Mouse (Mus musculus) spleen, embryonic (tissue): ENCODE measurements around the gene Camta1.

Experiments used
- CTCF ChIA-PET: fragments of 350-600 bp; sonication (Branson Sonifier 250); formaldehyde crosslinking; loops from one replicate; lab custom pipeline; 2022; lab: Charles Lee

Camta1 gene

DNA sequence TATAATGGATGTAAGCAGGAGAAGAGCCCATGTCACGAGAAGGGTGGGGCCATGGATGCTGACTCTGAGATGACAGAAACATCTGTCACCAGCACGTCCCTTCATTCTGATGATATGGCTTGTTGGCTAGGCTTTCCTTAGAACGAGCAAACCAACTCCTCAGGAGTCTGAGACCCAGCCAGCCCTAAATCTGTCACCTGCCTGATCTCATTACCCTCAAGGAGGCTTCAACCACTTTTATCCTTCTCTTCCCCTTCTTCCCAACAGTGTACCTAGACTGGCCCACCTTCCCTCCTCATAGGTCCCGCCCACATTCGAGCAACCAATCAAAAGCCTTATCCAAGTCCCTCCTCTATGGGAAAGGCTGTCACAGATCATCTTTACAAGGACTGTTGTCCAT is 173.5 kb downstream of the Camta1 start:
- CTCF ChIA-PET: no interaction called here

DNA sequence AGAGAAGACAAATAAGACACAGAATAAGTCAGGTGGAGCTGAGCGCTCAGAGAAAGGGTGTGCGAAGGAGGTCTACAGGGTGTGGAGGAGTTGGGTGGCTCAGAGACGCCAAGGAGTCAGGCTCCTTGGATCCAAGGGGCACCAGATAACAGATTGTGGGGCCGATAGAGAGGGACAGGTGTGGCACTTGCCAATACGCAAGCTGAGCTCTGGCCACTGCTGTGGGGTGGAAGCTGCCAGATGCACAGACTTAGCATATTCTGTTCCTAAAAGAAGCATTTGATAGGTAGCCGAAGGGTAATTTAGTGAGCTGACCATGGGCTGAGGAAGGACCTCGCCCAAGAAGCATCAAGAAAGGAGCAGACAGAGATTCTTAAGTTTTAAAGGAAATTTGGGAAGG is 177.1 kb downstream of the Camta1 start:
- CTCF ChIA-PET: no interaction called here

DNA sequence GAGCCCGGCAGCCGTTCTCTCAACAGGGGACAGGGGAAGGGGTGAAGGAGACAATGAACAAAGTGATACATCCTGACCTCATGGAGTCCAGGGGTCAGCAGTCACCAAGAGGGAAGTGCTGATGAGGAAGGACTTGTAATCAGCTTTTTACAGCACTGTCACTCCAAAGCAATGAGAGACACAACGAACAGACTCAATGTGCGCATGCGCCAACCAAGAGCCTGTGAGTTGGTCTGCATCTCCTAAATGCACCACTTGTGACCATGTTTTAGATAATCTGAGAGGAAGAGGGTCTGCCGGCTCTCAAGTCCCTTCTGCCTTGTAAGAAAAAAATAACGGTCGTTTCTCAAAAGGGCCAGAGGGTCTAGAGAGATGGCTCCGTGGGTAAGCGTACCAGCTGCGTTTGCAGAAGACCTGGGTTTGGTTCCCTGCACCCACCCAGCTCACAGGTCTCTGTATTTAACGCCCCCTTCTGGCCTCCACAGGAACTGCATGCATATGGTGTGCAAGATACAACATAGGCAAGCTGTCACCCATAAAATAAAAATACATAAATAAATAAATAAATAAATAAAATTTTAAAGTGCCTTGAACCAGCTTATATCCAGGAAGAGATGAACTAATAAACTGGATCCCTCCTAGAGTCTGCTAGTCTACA is 178.7 kb downstream of the Camta1 start:
- CTCF ChIA-PET: no interaction called here

DNA sequence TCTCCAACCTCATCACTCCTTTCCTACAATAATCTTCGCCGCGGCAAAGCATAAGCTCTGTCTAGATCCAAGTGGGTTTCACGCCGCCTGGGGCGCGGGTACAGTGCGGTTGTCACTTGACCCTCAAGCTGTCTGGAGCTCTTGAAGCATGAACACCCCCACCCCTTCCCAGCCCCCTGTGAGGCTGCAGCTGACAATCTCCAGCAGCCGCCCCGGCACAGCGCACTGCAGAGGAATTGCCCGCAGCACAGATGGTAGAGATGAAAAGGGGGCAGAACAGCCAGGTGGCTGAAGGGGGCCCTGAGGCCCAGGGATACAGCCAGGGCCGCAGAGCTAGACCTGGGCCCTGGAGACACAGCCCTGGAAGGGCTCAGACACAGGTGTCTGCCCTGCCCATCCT is 189.2 kb downstream of the Camta1 start:
- CTCF ChIA-PET: no interaction called here

DNA sequence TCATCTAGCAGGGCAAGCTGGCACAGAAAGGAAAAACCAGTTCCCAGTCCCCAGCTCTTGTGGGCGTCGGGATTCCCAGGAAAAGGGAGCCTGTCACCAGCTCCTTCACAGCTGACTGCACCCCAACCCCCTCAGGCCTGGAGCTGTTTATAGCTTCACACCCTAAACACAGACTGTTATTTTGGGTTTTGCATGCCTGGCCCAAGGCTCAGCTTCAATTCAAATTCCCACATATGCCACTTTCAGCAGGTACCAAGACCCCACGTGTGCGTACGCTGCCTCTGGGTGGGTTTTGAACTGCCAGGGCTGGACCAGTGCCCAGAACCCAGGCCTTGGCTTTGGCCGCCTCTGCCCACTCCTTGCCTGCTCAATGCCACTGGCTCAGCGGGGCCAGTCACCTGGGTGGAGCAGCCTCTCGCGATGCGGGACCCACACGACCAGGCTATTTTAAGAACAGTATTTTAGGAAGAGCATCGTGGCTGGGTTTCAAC is 195.2 kb downstream of the Camta1 start:
- CTCF ChIA-PET: no interaction called here

DNA sequence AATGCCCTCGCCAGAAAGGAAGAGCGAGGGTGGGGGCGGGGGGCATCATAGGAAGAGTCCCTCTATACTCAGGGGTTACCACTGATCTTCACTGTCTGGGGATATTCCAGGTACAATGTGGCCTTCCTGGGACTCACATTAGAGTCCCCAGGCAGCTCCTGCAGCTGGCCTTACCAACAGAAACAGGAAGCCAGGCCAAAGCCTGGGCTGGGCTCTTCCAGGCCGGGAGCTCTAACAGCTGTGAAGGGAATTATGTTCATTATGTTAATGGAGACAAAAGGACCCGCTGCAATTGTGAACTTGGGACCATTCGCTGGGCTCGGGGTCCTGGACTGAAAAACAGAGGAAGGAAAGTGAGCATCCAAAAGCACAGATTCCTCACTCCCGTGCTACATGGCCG is 200.2 kb downstream of the Camta1 start:
- CTCF ChIA-PET: no interaction called here

DNA sequence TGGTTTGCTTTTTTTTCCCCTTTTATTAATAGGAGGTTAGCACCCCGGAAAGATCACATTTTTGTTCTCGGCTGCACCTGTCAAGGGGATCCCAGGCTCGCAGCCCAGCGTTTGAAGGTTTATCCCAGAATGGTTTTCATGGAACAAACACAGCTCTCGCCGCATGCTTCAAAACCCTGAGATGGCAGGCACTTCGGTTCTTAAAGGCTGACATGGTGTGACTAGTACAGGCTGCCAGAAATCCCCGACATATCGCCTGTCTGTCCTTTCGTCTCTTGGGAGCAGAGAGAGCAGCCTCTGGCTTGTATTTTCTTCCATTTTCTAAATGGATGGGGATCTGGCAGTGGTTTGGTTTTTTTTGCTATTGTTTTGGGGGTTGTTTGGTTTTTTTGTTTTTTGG is 205.2 kb downstream of the Camta1 start:
- CTCF ChIA-PET: no interaction called here

DNA sequence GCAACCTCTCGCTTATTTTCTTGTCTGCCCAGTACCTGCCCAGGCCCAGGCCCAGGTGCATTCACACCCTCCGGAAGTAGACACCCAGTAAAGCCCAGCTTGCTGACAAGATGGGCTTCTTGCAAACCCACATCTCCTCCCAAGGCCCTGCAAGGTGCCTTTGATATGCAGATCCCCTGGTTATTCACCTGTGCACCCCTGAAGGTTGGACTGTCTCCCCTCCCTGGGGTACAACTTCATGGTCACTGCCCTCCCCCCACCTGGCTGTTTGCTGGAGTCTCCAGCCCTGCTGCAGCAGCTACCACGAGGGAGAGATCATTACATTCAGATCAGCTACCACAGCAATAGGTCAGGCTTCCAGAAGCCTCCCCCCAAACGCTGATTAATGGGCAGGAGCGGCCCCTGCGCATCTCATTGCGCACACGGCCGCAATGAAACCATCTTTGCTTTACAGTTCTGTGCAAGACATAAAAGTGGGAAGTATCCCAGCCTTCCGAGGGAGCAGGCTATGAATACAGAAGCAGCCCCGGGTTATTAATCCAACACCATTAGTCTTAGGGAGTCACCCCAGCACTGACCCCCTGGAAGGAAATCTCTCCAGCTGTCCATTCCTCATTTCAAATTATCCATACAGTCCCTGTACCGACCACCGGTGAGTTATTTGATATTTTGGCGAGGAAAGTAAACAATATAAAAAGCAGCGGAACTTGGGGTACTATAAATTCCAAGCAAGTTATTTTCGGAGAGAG is 205.9 kb downstream of the Camta1 start:
- CTCF ChIA-PET: no interaction called here

DNA sequence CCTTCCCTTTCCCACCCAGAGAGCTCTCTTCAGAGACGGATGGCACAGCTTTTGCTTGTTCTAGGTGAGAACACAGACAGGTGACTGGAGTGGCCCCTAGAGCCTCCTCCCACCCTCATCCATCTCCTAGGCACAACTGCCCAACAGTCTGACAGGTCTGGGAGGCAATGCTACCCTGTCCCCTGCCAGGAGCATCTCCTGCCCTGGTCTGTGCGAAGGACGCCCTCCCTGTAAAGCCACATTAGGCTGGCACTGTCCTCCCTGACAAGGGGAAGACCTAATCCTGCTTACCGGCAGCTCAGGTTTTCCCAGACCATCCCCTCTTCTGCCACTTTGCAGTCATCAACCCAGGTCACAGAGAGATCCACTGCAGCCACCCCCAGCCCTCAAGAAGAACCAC is 206.4 kb downstream of the Camta1 start:
- CTCF ChIA-PET: no interaction called here

DNA sequence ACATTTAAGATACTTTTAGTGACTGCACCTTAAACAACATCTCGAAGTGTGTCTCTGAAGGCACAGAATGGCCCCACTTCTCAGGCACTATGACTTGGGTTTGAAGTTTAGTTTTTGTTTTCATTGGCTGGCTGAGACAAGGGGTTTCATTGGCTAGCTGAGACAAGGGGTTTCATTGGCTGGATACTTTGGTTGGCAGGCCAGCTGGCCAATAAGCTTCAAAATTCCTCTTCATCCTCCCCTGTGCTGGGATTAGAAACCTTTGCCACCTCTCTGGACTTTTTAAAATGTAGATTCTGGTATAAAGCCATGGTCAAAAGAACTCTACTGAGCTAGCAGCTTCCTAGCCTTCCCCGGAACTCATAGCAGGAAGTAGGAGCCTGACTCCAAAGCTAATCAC is 219.3 kb downstream of the Camta1 start:
- CTCF ChIA-PET: no interaction called here

DNA sequence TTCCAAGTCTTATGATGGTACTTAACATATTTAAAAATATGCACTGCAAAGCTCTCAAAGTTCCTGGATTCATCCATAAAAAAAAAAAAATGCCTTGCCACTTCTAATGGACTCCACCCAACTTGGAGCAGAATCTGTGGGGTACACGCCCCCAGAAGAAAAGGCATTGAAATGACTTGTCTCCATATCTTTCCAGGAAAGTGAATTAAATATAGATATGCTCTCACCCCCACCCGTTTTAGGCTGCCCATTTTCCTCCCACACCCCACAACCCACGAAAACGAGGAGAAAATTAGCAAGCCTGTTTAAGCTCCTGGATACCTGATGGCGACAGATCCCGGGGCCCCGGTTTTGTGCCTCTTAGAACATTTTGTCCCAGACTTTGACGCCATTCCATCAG is 220.7 kb downstream of the Camta1 start:
- CTCF ChIA-PET: no interaction called here

DNA sequence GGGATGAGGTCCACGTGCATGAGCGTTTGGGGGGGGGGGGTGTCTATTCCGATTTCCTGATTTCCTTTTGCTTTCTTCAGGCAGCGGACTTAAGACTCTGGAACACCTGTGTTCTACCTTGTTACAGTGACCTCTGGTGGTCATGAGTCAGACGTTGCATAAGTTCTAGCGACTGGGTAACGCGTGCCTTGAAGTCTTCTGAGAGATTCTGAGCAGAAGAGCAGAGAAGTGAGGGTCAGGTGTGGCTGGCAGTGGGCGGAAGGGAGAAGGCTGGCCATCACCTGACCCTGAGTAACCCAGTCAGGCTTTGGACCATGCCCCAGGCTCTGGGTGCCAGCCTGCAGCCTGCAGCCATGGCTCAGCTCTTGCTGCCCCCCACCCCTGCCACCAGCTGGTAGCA is 222.7 kb downstream of the Camta1 start:
- CTCF ChIA-PET: no interaction called here

DNA sequence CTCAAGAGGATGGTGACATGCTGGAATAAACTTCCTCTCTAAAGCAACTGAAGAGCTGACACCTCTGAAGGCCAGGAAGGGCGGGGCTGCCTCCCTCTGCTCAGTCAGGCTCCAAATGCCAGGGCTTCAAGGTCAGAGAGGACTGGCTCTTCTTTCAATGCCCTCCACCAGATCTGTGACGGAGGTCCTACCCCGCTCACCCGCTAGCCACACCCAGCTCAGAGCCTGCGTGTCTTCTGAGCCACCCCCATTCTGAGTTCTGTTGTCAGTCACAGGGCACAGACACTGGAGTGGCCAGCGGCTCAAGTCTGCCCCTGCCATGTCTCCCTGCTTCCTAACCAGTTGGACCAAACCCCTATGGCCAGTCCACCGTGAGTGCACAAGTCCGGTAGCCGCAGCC is 224.3 kb downstream of the Camta1 start:
- CTCF ChIA-PET: no interaction called here

DNA sequence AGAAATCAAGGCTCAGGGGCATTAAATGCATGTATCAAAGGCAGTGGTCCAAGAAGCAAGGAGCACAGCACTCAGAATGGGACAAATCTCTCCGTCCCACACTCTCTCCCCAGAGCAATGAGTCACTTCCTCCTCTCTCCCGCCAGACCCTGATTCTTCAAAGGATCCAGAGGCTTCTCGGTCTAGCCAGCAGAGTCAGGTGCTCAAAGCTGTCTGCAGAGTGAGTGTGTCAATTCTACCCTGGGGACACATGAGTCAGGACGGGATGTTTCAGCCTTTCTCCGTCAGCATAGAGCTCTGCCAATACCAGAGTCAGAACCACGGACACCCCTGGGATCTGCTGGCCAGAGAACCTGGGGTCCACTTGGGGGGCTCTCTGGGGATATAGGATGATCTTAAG is 226.9 kb downstream of the Camta1 start:
- CTCF ChIA-PET: no interaction called here

DNA sequence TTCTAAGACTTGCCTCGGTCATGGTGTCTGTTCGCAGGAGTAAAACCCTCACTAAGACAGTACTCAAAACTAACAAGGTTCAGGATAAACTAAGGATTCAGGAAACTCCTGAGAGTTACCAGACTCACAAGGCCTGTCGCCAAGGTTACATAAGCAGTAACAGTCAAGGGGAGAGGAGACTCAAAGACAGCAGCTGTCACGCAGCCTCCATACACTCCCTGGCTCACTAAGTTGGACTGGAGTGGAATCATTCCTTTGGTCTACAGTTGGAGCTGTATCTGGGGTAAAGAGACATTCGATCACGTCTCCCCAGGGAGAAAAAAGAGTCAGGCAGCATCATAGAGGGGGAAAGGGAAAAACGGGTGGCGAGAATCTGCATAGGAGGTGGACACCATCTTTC is 227.9 kb downstream of the Camta1 start:
- CTCF ChIA-PET: no interaction called here

DNA sequence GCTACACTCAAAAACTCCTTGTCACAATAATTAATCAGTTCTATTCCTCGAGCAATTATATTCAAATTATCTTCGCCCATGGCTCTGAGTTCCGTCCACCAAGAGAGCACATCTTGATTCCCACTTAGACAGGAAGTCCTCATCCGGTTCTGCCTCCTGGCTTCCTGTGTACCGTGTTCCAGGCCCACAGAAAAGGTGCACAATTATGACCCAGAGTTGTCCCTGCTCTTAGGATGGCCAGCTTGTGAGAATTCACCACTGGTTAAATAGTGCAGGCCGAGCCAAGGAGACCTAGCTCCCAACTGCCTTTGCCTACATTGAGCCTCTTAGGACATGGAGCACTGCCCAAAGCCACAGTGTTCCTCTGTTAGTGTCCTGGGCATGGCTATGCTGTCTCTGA is 229.4 kb downstream of the Camta1 start:
- CTCF ChIA-PET: no interaction called here

DNA sequence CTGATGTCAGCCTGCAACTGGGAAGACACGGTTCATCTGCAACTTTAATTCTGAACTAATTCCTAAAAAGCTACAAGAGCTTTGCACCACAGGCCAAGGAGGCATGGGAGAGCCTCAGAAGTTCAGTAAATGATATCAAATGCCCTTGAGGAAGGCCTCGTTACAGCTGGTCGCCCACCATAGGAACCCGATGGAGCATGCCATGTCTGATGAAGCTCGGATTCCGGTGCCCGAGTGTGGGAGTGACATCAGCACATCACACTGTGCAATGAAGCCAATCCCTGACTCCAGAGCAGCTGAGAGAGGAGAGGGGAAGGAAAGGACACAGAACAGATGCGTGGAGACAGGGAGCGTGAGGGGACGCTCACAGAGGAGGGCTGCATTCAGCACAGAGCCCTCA is 231.0 kb downstream of the Camta1 start:
- CTCF ChIA-PET: no interaction called here

DNA sequence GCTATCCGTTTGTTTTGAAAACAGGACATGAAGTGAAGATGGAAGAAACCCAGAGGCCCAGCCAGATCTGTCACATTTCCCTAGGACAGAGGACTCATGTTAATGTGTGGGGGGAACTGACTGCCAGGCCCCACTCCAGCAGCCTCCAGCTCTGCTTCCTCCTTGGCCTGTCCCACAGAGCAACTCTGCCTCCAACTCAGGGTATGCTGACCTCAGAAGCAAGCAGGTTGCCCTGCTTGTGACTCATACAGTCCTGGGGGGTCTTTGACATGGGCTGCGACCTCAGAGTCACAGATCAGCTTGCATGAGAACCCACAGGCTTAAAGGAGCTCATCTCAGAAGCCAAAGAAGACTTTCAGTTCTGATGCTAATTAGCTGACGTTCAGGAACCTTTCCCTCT is 231.4 kb downstream of the Camta1 start:
- CTCF ChIA-PET: no interaction called here

DNA sequence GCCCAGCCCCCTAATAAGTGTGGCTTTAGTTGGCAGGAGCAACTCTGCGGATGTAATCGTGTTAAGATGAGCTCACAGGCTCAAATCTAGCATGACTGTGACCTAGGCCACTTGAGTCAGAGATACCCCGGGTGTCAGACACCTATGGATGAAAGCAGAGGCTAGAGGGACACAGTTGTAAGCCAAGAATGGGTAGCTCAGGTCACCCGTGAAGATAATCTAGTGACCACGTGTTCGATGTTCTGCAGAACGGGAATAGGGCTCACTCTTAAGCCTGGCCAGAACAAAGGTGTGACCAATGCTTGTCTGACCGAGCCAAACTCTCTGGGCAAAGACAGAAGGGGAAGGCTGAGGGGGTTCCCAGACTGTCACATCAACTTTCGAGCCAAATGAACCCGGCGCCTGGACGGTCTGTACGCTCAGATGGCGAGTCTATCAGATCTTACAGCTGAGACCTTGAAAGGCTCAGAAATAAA is 242.1 kb downstream of the Camta1 start:
- CTCF ChIA-PET: no interaction called here

DNA sequence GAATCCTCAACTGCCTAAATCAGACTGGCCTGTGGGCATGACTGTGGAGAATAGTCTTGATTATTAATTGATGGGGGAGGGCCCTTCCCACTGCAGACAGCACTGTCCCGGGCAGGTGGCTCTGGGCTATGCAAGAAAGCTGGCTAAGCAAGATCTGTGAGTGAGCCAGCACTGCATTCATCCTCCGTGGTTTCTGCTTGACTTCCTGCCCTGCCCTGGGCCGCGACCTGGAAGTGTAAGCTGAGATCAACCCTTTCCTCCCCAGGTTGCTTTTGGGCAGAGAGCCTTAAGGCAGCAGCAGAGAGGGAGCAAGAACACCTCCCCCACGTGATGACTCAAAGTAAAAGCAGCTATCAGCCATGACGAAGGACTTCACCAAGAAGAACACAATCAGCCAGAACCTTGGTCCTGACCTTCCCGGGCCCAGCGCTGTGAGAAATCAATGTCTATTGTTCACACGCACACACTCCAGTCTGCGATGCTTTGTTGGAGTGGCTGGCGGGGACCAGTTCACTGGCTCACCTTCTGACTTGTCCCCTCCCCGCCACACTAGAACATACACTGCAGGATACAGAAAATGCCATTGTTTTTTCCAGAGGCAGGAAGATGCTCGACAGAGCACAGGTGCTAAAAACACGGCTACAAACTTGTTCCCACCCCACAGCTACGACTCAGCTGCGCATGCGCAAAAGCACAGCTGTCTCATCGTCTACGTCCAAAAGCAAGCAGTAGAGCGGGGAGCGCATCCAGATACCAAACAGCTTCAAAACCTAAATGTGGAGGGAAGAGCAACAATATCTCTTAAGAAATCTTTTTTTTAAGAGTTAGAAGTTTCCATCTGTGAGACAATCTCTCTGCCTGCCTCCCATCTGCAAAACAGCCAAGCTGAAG is 243.0 kb downstream of the Camta1 start:
- CTCF ChIA-PET: no interaction called here

DNA sequence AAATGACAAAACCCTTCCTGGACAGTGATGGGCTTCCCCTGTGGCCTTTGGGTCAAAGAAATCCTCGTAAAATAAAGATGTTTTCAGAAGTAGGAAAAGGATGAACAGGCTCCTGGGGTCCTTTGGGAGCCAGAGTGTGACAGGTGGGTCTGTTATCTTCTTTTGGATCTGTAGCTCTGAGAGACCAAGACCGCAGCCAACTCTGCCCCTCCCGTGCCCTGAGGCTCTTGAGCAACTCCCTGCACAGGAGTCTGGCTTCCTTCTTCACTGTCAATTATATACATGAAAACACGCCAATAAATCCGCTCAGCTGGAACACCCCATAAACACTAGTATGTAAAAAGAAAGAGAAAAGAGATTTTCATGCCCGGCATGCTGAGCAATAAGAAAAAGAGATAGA is 250.1 kb downstream of the Camta1 start:
- CTCF ChIA-PET: no interaction called here

DNA sequence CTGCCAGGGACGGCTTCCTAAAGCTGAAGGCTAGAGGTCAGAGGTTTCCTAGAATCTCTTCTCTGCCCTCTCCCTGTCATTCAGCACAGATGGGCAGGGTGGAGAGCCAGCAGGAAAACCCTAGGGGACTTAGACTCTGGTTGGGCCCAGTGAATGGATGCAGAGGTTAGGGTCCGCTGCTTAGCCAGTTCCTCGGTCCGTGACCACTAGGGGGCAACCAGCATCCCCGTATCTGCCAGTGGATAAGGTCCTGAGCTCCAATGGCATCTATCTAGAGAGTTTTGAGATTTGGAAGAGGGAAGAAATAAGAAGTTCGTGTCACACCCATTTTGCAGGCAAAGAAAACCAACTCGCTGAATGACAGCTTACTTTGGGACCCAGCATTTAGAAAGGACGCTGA is 251.4 kb downstream of the Camta1 start:
- CTCF ChIA-PET: no interaction called here
